Mouse (Mus musculus): ENCODE results near the gene Bet1l. TPM values are rescaled to one million over a fixed set of nuclear protein-coding genes. Genes with fewer than 3 reads are reported as not detected.

Gene Bet1l
- polyA plus RNA-seq, 1 experiment, result 30.8 TPM

GRCm38 (mm10) chr7:140835758-140836087, 21.7 kb downstream of the Bet1l start:
- no peaks in the 10 kb centered on the region for H3K27me3 ChIP-seq (ENCODE audit: control insufficient read depth, insufficient read depth, low read length)
- WGBS, result 84% methylated on average over 2 of the region's 2 CpGs
- TF ChIP-seq POLR2A (IDR thresholded peaks at IDR 0.05; ENCODE audit: borderline replicate concordance, insufficient read depth, low read length) (no peak), CTCF (IDR thresholded peaks at IDR 0.05; ENCODE audit: borderline replicate concordance, insufficient read depth, low read depth, low read length) (no peak)
- no peak overlapping the region for H3K27ac ChIP-seq (ENCODE audit: insufficient read depth, low read length)
- no peak overlapping the region for H3K4me3 ChIP-seq (replicated peaks; ENCODE audit: insufficient read depth, low read depth, low read length)
- DNase-seq, result no peak
- no peaks in the 10 kb centered on the region for H3K4me1 ChIP-seq (ENCODE audit: control insufficient read depth, insufficient read depth, low read length)

- Histone ChIP-seq H3K4me3 (replicated peaks; ENCODE audit: insufficient read depth, low read depth, low read length) (no peak within 1 kb of the TSS), H3K4me1 (ENCODE audit: control insufficient read depth, insufficient read depth, low read length) (no peaks in the 10 kb centered on the region), H3K27me3 (ENCODE audit: control insufficient read depth, insufficient read depth, low read length) (no peaks in the 10 kb centered on the region), H3K27ac (ENCODE audit: insufficient read depth, low read length) (no peak within 1 kb of the TSS)
- DNase-seq, result no peak
- TF ChIP-seq CTCF (IDR thresholded peaks at IDR 0.05; ENCODE audit: borderline replicate concordance, insufficient read depth, low read depth, low read length) (no peak), POLR2A (IDR thresholded peaks at IDR 0.05; ENCODE audit: borderline replicate concordance, insufficient read depth, low read length) (no peak)
- 57% methylated on average over 20 of the region's 20 CpGs for WGBS
Observed at GRCm38 (mm10) chr7:140834968-140835757, 22.2 kb downstream of the Bet1l start, which contains the start of gene Urah. TSS of gene Urah (plus strand) at chr7:140835018.

- WGBS, result 82% methylated on average over 4 of the region's 4 CpGs
- no peaks in the 10 kb centered on the region for H3K4me1 ChIP-seq (ENCODE audit: control insufficient read depth, insufficient read depth, low read length)
- TF ChIP-seq CTCF (IDR thresholded peaks at IDR 0.05; ENCODE audit: borderline replicate concordance, insufficient read depth, low read depth, low read length) (no peak), POLR2A (IDR thresholded peaks at IDR 0.05; ENCODE audit: borderline replicate concordance, insufficient read depth, low read length) (no peak)
Observed at GRCm38 (mm10) chr7:140833341-140833740, 24.0 kb downstream of the Bet1l start.

GRCm38 (mm10) chr7:140831447-140831846, 25.9 kb downstream of the Bet1l start:
- H3K27me3 ChIP-seq (ENCODE audit: control insufficient read depth, insufficient read depth, low read length), result no peaks in the 10 kb centered on the region
- H3K27ac ChIP-seq (ENCODE audit: insufficient read depth, low read length), result no peak overlapping the region
- 70% methylated on average over 6 of the region's 6 CpGs for WGBS
- H3K4me1 ChIP-seq (ENCODE audit: control insufficient read depth, insufficient read depth, low read length), result no peaks in the 10 kb centered on the region
- TF ChIP-seq CTCF (IDR thresholded peaks at IDR 0.05; ENCODE audit: borderline replicate concordance, insufficient read depth, low read depth, low read length) (no peak), POLR2A (IDR thresholded peaks at IDR 0.05; ENCODE audit: borderline replicate concordance, insufficient read depth, low read length) (no peak)
- no peak overlapping the region for H3K4me3 ChIP-seq (replicated peaks; ENCODE audit: insufficient read depth, low read depth, low read length)
- no peak for DNase-seq

More at GRCm38 (mm10) chr7:140833341-140833740, 24.0 kb downstream of the Bet1l start:
- Histone ChIP-seq H3K27me3 (ENCODE audit: control insufficient read depth, insufficient read depth, low read length) (no peaks in the 10 kb centered on the region), H3K4me3 (replicated peaks; ENCODE audit: insufficient read depth, low read depth, low read length) (no peak overlapping the region), H3K27ac (ENCODE audit: insufficient read depth, low read length) (no peak overlapping the region)
- DNase-seq, result no peak

DNA sequence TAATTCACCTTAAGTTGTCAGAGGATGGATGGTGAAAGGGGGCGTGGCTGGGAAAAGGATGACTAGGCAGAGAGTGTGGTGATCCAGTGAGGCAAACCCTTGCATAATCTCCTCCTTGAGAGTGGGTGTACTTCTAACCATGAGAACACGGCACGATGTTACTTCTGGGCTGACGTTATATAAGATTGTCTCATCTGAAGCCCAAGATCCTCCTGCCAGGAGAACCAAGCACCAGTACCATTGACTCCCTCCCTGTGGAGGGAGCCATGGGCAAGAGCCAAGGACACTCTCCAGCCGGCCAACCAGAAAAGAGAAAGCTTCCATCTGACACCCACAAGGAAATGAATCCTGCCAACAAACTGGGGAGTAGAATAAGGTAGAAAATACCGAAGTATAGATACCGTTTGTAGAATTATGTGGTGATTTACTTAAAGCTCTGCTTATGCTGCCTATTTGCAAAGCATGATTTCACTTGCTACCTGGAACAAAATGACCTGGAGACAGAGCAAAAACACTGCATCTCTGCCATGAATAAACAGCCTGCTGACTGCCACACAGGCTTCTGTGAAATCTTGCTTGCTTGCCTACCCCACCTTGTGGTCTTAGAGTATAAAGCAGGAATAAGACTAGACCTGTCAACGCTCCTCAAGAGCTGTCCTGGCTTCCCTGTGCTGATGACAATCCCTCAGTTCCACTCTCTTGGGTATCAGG, 29.1 kb downstream of the Bet1l start:
- peak; percentile 67 to 84 for DNase-seq
- Histone ChIP-seq H3K27me3 (ENCODE audit: control insufficient read depth, insufficient read depth, low read length) (no peaks in the 10 kb centered on the region), H3K4me1 (ENCODE audit: control insufficient read depth, insufficient read depth, low read length) (no peaks in the 10 kb centered on the region), H3K4me3 (replicated peaks; ENCODE audit: insufficient read depth, low read depth, low read length) (peak overlapping the region; percentile 23), H3K27ac (ENCODE audit: insufficient read depth, low read length) (peak overlapping the region; percentile 46; the same call in 1 of the 2 replicates)
- TF ChIP-seq POLR2A (IDR thresholded peaks at IDR 0.05; ENCODE audit: borderline replicate concordance, insufficient read depth, low read length), result no peak
- TF ChIP-seq CTCF (IDR thresholded peaks at IDR 0.05; ENCODE audit: borderline replicate concordance, insufficient read depth, low read depth, low read length), result peak; percentile 73
- 7% methylated on average over 8 of the region's 8 CpGs for WGBS

DNA sequence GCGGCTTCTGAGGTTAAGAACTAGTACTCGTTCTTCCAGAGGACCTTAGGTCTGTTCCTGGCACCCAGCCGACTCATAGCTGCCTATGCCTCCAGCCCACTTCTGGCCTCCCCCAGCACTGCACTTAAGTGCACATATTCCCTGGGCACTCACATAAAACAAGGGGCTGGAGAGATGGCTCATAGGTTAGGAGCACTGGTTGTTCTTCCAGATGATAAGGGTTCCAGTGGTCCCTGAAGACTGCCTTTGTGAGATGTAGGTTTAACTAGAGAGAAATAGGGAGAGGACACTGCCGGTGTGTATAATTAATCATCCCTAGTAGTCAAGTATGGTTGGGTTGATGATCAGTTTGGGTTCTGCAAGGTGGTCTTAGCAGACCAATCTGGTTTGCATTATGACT, 34.6 kb downstream of the Bet1l start:
- no peak for DNase-seq
- WGBS, result 89% methylated on average over 4 of the region's 4 CpGs
- TF ChIP-seq CTCF (IDR thresholded peaks at IDR 0.05; ENCODE audit: borderline replicate concordance, insufficient read depth, low read depth, low read length) (no peak), POLR2A (IDR thresholded peaks at IDR 0.05; ENCODE audit: borderline replicate concordance, insufficient read depth, low read length) (no peak)

DNA sequence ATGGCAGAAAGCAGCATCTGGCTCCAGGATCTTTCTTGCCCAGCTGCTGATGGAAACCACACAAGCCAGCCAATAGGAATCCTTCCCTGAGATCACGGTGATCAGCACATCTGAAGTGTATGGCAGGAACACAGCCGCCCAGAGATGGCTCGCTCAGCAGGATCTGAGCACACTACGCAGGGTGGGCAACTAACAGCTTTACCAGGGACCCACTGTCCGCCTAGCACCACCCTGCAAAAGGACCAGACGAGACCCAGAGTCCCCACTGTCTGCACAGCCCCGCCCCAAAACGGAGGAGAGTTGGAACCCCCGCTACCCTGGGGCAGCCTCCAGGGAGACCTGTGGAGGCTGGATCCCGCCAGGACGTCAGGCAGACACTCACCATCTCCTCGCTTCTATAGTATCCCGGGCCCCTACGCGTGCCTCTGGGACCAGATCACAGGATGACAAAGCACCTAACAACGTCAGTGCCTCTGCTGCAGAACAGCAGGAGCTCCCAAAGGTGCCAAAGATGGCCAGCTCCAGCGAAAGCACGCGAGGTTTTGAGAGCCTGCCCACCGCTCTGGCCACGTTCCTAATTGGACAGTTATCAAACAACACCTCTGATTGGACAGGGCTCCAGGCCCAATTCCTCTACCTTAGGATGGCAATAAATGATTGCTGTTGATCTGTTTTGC, 35.6 kb downstream of the Bet1l start, which contains the start of gene Zfp941:
Gene Zfp941, minus strand, starts transcription at position 526 of the 677 bp plus-strand sequence.
- TF ChIP-seq POLR2A (IDR thresholded peaks at IDR 0.05; ENCODE audit: borderline replicate concordance, insufficient read depth, low read length), result peak; percentile 22; the same call in 1 of the 2 replicates
- no peak for TF ChIP-seq CTCF (IDR thresholded peaks at IDR 0.05; ENCODE audit: borderline replicate concordance, insufficient read depth, low read depth, low read length)
- Histone ChIP-seq H3K27ac (ENCODE audit: insufficient read depth, low read length) (peak within 1 kb of the TSS; percentile 56), H3K4me1 (ENCODE audit: control insufficient read depth, insufficient read depth, low read length) (peaks cover 3% of the 10 kb centered on the region; the same call in 1 of the 2 replicates), H3K27me3 (ENCODE audit: control insufficient read depth, insufficient read depth, low read length) (no peaks in the 10 kb centered on the region), H3K4me3 (replicated peaks; ENCODE audit: insufficient read depth, low read depth, low read length) (peak within 1 kb of the TSS; percentile 92)
- WGBS, result 2% methylated on average over 21 of the region's 21 CpGs
- peak; percentile 87 to 88 for DNase-seq

More for the DNA sequence above, 34.6 kb downstream of the Bet1l start:
- H3K27ac ChIP-seq (ENCODE audit: insufficient read depth, low read length), result no peak overlapping the region
- H3K4me3 ChIP-seq (replicated peaks; ENCODE audit: insufficient read depth, low read depth, low read length), result no peak overlapping the region
- H3K4me1 ChIP-seq (ENCODE audit: control insufficient read depth, insufficient read depth, low read length), result peaks cover 3% of the 10 kb centered on the region; the same call in 1 of the 2 replicates
- H3K27me3 ChIP-seq (ENCODE audit: control insufficient read depth, insufficient read depth, low read length), result no peaks in the 10 kb centered on the region

All from cerebellum, adult 2 months (tissue).